10 mouse cellular contexts compared by ENCODE assay signal in genomic region chr14:25401104-25401963, GRCm38 (mm10). TPM values are rescaled to one million over a fixed set of nuclear protein-coding genes. Genes with fewer than 3 reads are reported as not detected.
A peak's percentile ranks its signal among the peaks of the same experiment; 100 is the strongest.
DNase-seq lines count a peak whose midpoint lies in the region.
"Had no signal": no experiment of that assay in that cellular context is flagged by ENCODE, and none has a peak within 500 bp of the region (broad histone marks: within the 10 kb centered on the region; RNA-seq: fewer than 3 reads in every experiment).

No protein-coding gene starts in this region.

- peak; percentile 27 for DNase-seq in gastrocnemius, postnatal 25 days
- no peak for DNase-seq in gastrocnemius, postnatal 14 days
- DNase-seq in heart, adult 11 months: peak; percentile 98
- peak; percentile 87 for DNase-seq in liver
- DNase-seq in lung, postnatal 4 days: peak; percentile 73 to 87
- DNase-seq in cerebellum, adult 11 months: no peak
- DNase-seq in testis, postnatal 10 days (ENCODE audit: low spot score): no peak
- DNase-seq in thymus, postnatal 25 days: no peak
- DNase-seq: cerebellum, postnatal 10 days; kidney, adult 8-10 months had no signal

- intact Hi-C loops in gastrocnemius, postnatal 14 days (cut with DNase I; ENCODE audit: low total_unique reads): no loop called here

RNA-seq across cellular contexts. Expression of gene Zmiz1, which starts 57.7 kb away (rescaled TPM):
- total RNA-seq in gastrocnemius, postnatal 25 days (2021): 10 to 100 TPM; 26.4 to 29.8 TPM
- total RNA-seq in gastrocnemius, postnatal 14 days (2021): 10 to 100 TPM; 30.3 to 36.0 TPM

Comparison
In these comparisons a context has a peak if more than half of its experiments do, and no peak if none do; other contexts are left out.
1. DNase-seq: peak in gastrocnemius, postnatal 25 days (single experiment), heart, adult 11 months (single experiment), liver (single experiment) and lung, postnatal 4 days (2 of 2); none in gastrocnemius, postnatal 14 days (single experiment), cerebellum, adult 11 months (single experiment), testis, postnatal 10 days (single experiment) and thymus, postnatal 25 days (single experiment).